Mouse (Mus musculus): ENCODE data around the gene Hsd17b14.

Hsd17b14 gene

GRCm38 (mm10) chr7:45526474-45527120 lies 28.1 kb upstream of the Hsd17b14 start:
- in situ Hi-C loops (cut with MboI, MseI), result loop anchor here in 1 of 2 experiments (10.0 kb wide), 1 partner anchor 672 kb away; the partner anchor contains the start of gene Pnkp

- in situ Hi-C loops (cut with MboI, MseI), result loop anchor here in 1 of 2 experiments (10.0 kb wide), 1 partner anchor 672 kb away; the partner anchor contains the start of gene Pnkp
Measured at GRCm38 (mm10) chr7:45527169-45527568, 27.5 kb upstream of the Hsd17b14 start.

GRCm38 (mm10) chr7:45529461-45529860 lies 25.2 kb upstream of the Hsd17b14 start:
- in situ Hi-C loops (cut with MboI, MseI), result loop anchor here in 1 of 2 experiments (10.0 kb wide), 1 partner anchor 675 kb away; the partner anchor contains the start of gene Pnkp

GRCm38 (mm10) chr7:45530643-45531042 lies 24.1 kb upstream of the Hsd17b14 start:
- in situ Hi-C loops (cut with MboI, MseI), result no loop called here

- in situ Hi-C loops (cut with MboI, MseI), result no loop called here
Measured at GRCm38 (mm10) chr7:45535676-45536075, 19.0 kb upstream of the Hsd17b14 start.

- in situ Hi-C loops (cut with MboI, MseI), result no loop called here
Measured at GRCm38 (mm10) chr7:45537602-45538001, 17.1 kb upstream of the Hsd17b14 start.

GRCm38 (mm10) chr7:45538163-45539041 lies 16.3 kb upstream of the Hsd17b14 start:
- in situ Hi-C loops (cut with MboI, MseI), result no loop called here

- in situ Hi-C loops (cut with MboI, MseI), result no loop called here
Measured at GRCm38 (mm10) chr7:45539095-45539494, 15.6 kb upstream of the Hsd17b14 start.

GRCm38 (mm10) chr7:45540213-45540612 lies 14.5 kb upstream of the Hsd17b14 start:
- in situ Hi-C loops (cut with MboI, MseI), result no loop called here

- in situ Hi-C loops (cut with MboI, MseI), result no loop called here
Measured at GRCm38 (mm10) chr7:45544525-45544924, 10.2 kb upstream of the Hsd17b14 start.

- in situ Hi-C loops (cut with MboI, MseI), result no loop called here
Measured at GRCm38 (mm10) chr7:45549641-45550436, 4.9 kb upstream of the Hsd17b14 start.

- in situ Hi-C loops (cut with MboI, MseI), result no loop called here
Measured at GRCm38 (mm10) chr7:45550821-45551511, 3.7 kb upstream of the Hsd17b14 start.

GRCm38 (mm10) chr7:45551512-45551883 lies 3.2 kb upstream of the Hsd17b14 start:
- in situ Hi-C loops (cut with MboI, MseI), result no loop called here

GRCm38 (mm10) chr7:45553519-45553918 lies 1.2 kb upstream of the Hsd17b14 start:
- in situ Hi-C loops (cut with MboI, MseI), result no loop called here

GRCm38 (mm10) chr7:45553990-45554389 lies 703 bp upstream of the Hsd17b14 start:
- in situ Hi-C loops (cut with MboI, MseI), result no loop called here

- in situ Hi-C loops (cut with MboI, MseI), result no loop called here
Measured at GRCm38 (mm10) chr7:45555787-45556186, 1.1 kb downstream of the Hsd17b14 start.

- in situ Hi-C loops (cut with MboI, MseI), result no loop called here
Measured at GRCm38 (mm10) chr7:45558907-45559306, 4.2 kb downstream of the Hsd17b14 start.

GRCm38 (mm10) chr7:45560241-45560640 lies 5.5 kb downstream of the Hsd17b14 start:
- in situ Hi-C loops (cut with MboI, MseI), result loop anchor here (5.0 kb wide), 1 partner anchor 83 kb away; no protein-coding TSS in a partner anchor

GRCm38 (mm10) chr7:45560843-45561623 lies 6.3 kb downstream of the Hsd17b14 start:
- in situ Hi-C loops (cut with MboI, MseI), result loop anchor here (5.0 kb wide), 1 partner anchor 84 kb away; no protein-coding TSS in a partner anchor

All from T-helper 17 cell (primary cell).